Mouse (Mus musculus): ENCODE measurements around the gene Slc26a10. TPM values are rescaled to one million over a fixed set of nuclear protein-coding genes. Genes with fewer than 3 reads are reported as not detected.
A peak's percentile ranks its signal among the peaks of the same experiment; 100 is the strongest.
"Not testable (repeated sequence)": the region's sequence is repeated elsewhere in the genome, so short reads cannot be mapped to it uniquely, and the experiment has no call there.

The Slc26a10 gene
- total and polyA plus RNA-seq, 2 experiments from 2014 or later: 0.10 to 0.80 TPM

- Histone ChIP-seq H3K27ac (ENCODE audit: low read depth, low read length) (no peak overlapping the region), H3K4me1 (ENCODE audit: insufficient read depth) (no peaks in the 10 kb centered on the region), H3K4me2 (ENCODE audit: low read depth) (no peak overlapping the region), H3K9ac (no peak overlapping the region), H3K9me3 (ENCODE audit: low read length) (no peaks in the 10 kb centered on the region), H3K4me3 (ENCODE audit: low read depth, low read length) (no peak overlapping the region), H3K36me3 (ENCODE audit: insufficient read depth) (no peaks in the 10 kb centered on the region), H3K27me3 (ENCODE audit: insufficient read depth, low read length) (no peaks in the 10 kb centered on the region)
- ATAC-seq (no peak), DNase-seq (no peak)
- TF ChIP-seq CTCF (IDR thresholded peaks at IDR 0.05; ENCODE audit: low read depth): no peak
- WGBS: 92% methylated on average over 4 of the region's 4 CpGs
These were observed 43.9 kb downstream of the Slc26a10 start for GRCm38 (mm10) chr10:127136510-127136909.

GRCm38 (mm10) chr10:127135118-127135836, 45.2 kb downstream of the Slc26a10 start:
- H3K9ac ChIP-seq: no peak overlapping the region
- 52% methylated on average over 8 of the region's 8 CpGs for WGBS
- H3K4me3 ChIP-seq (ENCODE audit: low read depth, low read length): no peak overlapping the region
- no peak overlapping the region for H3K27ac ChIP-seq (ENCODE audit: low read depth, low read length)
- no peaks in the 10 kb centered on the region for H3K27me3 ChIP-seq (ENCODE audit: insufficient read depth, low read length)
- DNase-seq (no peak), ATAC-seq (0 out of 2 replicates have a peak, but pooled peaks have one; percentile 20)
- H3K36me3 ChIP-seq (ENCODE audit: insufficient read depth): no peaks in the 10 kb centered on the region
- TF ChIP-seq CTCF (IDR thresholded peaks at IDR 0.05; ENCODE audit: low read depth): no peak
- H3K9me3 ChIP-seq (ENCODE audit: low read length): no peaks in the 10 kb centered on the region
- no peaks in the 10 kb centered on the region for H3K4me1 ChIP-seq (ENCODE audit: insufficient read depth)
- no peak overlapping the region for H3K4me2 ChIP-seq (ENCODE audit: low read depth)

GRCm38 (mm10) chr10:127134394-127135035, 45.9 kb downstream of the Slc26a10 start:
- H3K36me3 ChIP-seq (ENCODE audit: insufficient read depth); H3K9me3 ChIP-seq (ENCODE audit: low read length); H3K4me1 ChIP-seq (ENCODE audit: insufficient read depth); H3K4me2 ChIP-seq (ENCODE audit: low read depth); H3K27ac ChIP-seq (ENCODE audit: low read depth, low read length); H3K27me3 ChIP-seq (ENCODE audit: insufficient read depth, low read length); H3K4me3 ChIP-seq (ENCODE audit: low read depth, low read length); H3K9ac ChIP-seq; DNase-seq; ATAC-seq: not testable (repeated sequence)
- WGBS: 79% methylated on average over 3 of the region's 3 CpGs
- peak; percentile 43 for TF ChIP-seq CTCF (IDR thresholded peaks at IDR 0.05; ENCODE audit: low read depth)

- no peaks in the 10 kb centered on the region for H3K9me3 ChIP-seq (ENCODE audit: low read length)
- DNase-seq (no peak), ATAC-seq (no peak)
- no peaks in the 10 kb centered on the region for H3K27me3 ChIP-seq (ENCODE audit: insufficient read depth, low read length)
- H3K9ac ChIP-seq: no peak overlapping the region
- no peak overlapping the region for H3K4me2 ChIP-seq (ENCODE audit: low read depth)
- no peak for TF ChIP-seq CTCF (IDR thresholded peaks at IDR 0.05; ENCODE audit: low read depth)
- 73% methylated on average over 5 of the region's 5 CpGs for WGBS
- H3K4me3 ChIP-seq (ENCODE audit: low read depth, low read length): no peak overlapping the region
- no peaks in the 10 kb centered on the region for H3K36me3 ChIP-seq (ENCODE audit: insufficient read depth)
- H3K27ac ChIP-seq (ENCODE audit: low read depth, low read length): no peak overlapping the region
- H3K4me1 ChIP-seq (ENCODE audit: insufficient read depth): no peaks in the 10 kb centered on the region
These were observed 48.0 kb downstream of the Slc26a10 start for GRCm38 (mm10) chr10:127132469-127132868.

GRCm38 (mm10) chr10:127129431-127129830, 51.0 kb downstream of the Slc26a10 start:
- ATAC-seq: no peak
- H3K9me3 ChIP-seq (ENCODE audit: low read length): no peaks in the 10 kb centered on the region
- 75% methylated on average over 4 of the region's 4 CpGs for WGBS

GRCm38 (mm10) chr10:127127711-127128279, 52.6 kb downstream of the Slc26a10 start:
- H3K36me3 ChIP-seq (ENCODE audit: insufficient read depth): no peaks in the 10 kb centered on the region
- no peaks in the 10 kb centered on the region for H3K9me3 ChIP-seq (ENCODE audit: low read length)
- no peak overlapping the region for H3K4me2 ChIP-seq (ENCODE audit: low read depth)
- no peak for TF ChIP-seq CTCF (IDR thresholded peaks at IDR 0.05; ENCODE audit: low read depth)
- no peaks in the 10 kb centered on the region for H3K27me3 ChIP-seq (ENCODE audit: insufficient read depth, low read length)
- no peak overlapping the region for H3K4me3 ChIP-seq (ENCODE audit: low read depth, low read length)
- no peak for ATAC-seq
- no peak overlapping the region for H3K27ac ChIP-seq (ENCODE audit: low read depth, low read length)
- WGBS: 86% methylated on average over 7 of the region's 7 CpGs
- H3K9ac ChIP-seq: no peak overlapping the region
- 0 out of 2 replicates have a peak, but pooled peaks cover 6% of the 10 kb centered on the region for H3K4me1 ChIP-seq (ENCODE audit: insufficient read depth)
- no peak for DNase-seq

More at GRCm38 (mm10) chr10:127129431-127129830, 51.0 kb downstream of the Slc26a10 start:
- H3K4me1 ChIP-seq (ENCODE audit: insufficient read depth): no peaks in the 10 kb centered on the region
- H3K36me3 ChIP-seq (ENCODE audit: insufficient read depth): no peaks in the 10 kb centered on the region
- DNase-seq: no peak
- H3K4me3 ChIP-seq (ENCODE audit: low read depth, low read length): no peak overlapping the region
- no peak for TF ChIP-seq CTCF (IDR thresholded peaks at IDR 0.05; ENCODE audit: low read depth)
- no peak overlapping the region for H3K27ac ChIP-seq (ENCODE audit: low read depth, low read length)
- no peaks in the 10 kb centered on the region for H3K27me3 ChIP-seq (ENCODE audit: insufficient read depth, low read length)
- no peak overlapping the region for H3K9ac ChIP-seq
- H3K4me2 ChIP-seq (ENCODE audit: low read depth): no peak overlapping the region

- TF ChIP-seq CTCF (IDR thresholded peaks at IDR 0.05; ENCODE audit: low read depth): no peak
- Histone ChIP-seq H3K4me3 (ENCODE audit: low read depth, low read length) (no peak overlapping the region), H3K27ac (ENCODE audit: low read depth, low read length) (no peak overlapping the region), H3K4me2 (ENCODE audit: low read depth) (no peak overlapping the region), H3K9ac (no peak overlapping the region), H3K36me3 (ENCODE audit: insufficient read depth) (no peaks in the 10 kb centered on the region), H3K9me3 (ENCODE audit: low read length) (no peaks in the 10 kb centered on the region), H3K27me3 (ENCODE audit: insufficient read depth, low read length) (no peaks in the 10 kb centered on the region), H3K4me1 (ENCODE audit: insufficient read depth) (peaks cover 17% of the 10 kb centered on the region; the same call in 1 of the 2 replicates)
- ATAC-seq (no peak), DNase-seq (no peak)
- 93% methylated on average over 5 of the region's 5 CpGs for WGBS
These were observed 53.9 kb downstream of the Slc26a10 start for GRCm38 (mm10) chr10:127126579-127126978.
